Mouse (Mus musculus) left cerebral cortex, postnatal 4 days (tissue): ENCODE data around the gene Lap3. TPM values are rescaled to one million over a fixed set of nuclear protein-coding genes. Genes with fewer than 3 reads are reported as not detected.

ENCODE experiments used
- DNase-seq: peaks from one replicate; pipeline ENCODE4 v3.0.0-alpha.2; 2022
- intact Hi-C: fragments of 180-260 bp; cut with DNase I; formaldehyde crosslinking; loops from one replicate; pipeline ENCODE4 v1.15.1; 2025
- total RNA-seq, 2 experiments: library from RNA; stranded (reverse); gene quantifications; 2 replicates each; pipeline ENCODE4 v1.2.3; 2021

The Lap3 gene
- total RNA-seq, 2 experiments from 2014 or later: 31.0 to 38.4 TPM

DNA sequence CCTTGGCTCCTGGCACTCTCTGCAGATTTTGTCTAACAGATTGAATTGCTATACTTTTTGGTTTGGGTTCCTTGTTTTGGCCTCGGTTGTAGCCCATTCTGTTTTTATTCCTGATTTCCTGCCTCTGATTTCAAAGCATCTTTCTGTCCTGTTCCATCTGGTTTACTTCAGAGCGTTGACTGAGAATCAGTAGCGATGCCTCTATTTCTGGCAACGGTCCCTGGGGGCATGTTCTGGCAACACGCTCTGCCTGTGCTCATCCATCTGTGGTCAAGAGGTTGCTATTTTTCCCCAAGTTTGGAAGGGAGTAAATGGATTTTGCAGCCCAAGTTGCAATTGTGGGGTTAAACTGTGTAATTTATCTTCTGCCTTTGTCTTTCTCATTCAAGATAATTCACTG lies 50.2 kb downstream of the Lap3 start:
- DNase-seq: peak; percentile 71
- intact Hi-C loops: no loop called here

DNA sequence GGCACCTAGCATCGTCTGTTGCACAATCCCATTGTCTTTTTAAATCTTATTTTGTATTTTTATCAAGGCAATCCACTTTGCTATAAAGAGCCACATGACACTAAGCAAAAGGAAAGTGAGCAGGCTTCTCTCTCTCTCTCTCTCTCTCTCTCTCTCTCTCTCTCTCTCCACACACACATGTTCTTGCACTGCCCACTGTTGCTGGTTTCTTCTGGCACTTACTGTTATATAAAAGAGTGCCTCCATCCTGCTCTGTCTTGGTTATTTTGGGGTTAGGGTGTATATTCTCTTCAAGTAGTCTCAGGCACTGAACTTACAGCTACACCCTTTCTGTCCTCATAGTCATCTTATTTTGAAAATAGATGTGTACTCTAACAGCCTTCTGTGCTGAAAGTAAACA lies 56.4 kb downstream of the Lap3 start:
- no peak for DNase-seq
- intact Hi-C loops: no loop called here

Other genes with a start within 250 kb of the Lap3 start
- gene Qdpr, start 43.1 kb upstream of the Lap3 start, total RNA-seq: 10 to 100 TPM; 69.2 to 73.4 TPM
- gene Clrn2, start 39.6 kb upstream of the Lap3 start, total RNA-seq: not detected
- gene Med28, start 26.9 kb downstream of the Lap3 start, total RNA-seq: 10 to 100 TPM; 91.8 to 96.5 TPM
- 10 to 100 TPM; 13.7 TPM for gene Fam184b, start 146.2 kb downstream of the Lap3 start, total RNA-seq
- gene Ncapg, start 176.5 kb downstream of the Lap3 start, total RNA-seq: 1 to 10 TPM; 3.3 to 4.3 TPM